Mouse (Mus musculus) CD4-positive naive resting alpha-beta T cell, adult 57 days (primary cell): ENCODE results near the gene Spdye4c. TPM values are rescaled to one million over a fixed set of nuclear protein-coding genes. Genes with fewer than 3 reads are reported as not detected.

ENCODE experiments used
- total RNA-seq: library from RNA; stranded (reverse); gene quantifications from one replicate; pipeline ENCODE4 v1.2.4, GENCODE M21; 2023

Gene Spdye4c
- total RNA-seq = not detected

GRCm38 (mm10) chr2:128590909-128591308 is at the start of gene Spdye4c:
Gene Spdye4c (plus strand): TSS chr2:128591209.

Other genes starting within 250 kb of the Spdye4c start
- 134 TPM for gene Anapc1, start 96.2 kb downstream of the Spdye4c start, total RNA-seq
- gene Mertk, start 107.7 kb downstream of the Spdye4c start, total RNA-seq = 0.47 TPM
- 45.8 TPM for gene Tmem87b, start 226.9 kb downstream of the Spdye4c start, total RNA-seq